Mouse (Mus musculus): ENCODE measurements at regions not wholly inside any gene's neighbourhood (a gene's known extent, or its start where the extent isn't known, plus 50 kb on each side); places are given as distances from the start of the nearest gene placed in this dataset.

DNA sequence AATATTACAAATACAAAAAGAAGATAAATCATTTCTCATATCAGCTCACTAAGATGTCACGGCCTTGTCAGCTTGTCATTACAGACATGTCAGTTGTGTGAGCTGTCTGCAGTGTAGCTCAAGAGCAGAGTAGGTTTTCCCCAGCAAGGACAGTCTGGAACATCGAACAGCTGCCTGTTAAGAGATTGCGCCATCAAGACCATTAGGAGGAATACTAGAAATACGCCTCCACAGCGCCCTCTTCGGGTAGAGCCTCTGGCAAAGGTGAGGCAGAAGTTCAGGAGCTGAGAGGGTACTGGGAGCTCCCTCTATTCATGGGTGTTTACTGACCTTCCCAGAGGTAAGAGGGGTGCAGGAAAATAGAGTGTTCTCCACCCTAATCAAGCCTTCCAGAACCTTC lies 327.0 kb downstream of the Pax1 start:
- DNase-seq = no peak

DNA sequence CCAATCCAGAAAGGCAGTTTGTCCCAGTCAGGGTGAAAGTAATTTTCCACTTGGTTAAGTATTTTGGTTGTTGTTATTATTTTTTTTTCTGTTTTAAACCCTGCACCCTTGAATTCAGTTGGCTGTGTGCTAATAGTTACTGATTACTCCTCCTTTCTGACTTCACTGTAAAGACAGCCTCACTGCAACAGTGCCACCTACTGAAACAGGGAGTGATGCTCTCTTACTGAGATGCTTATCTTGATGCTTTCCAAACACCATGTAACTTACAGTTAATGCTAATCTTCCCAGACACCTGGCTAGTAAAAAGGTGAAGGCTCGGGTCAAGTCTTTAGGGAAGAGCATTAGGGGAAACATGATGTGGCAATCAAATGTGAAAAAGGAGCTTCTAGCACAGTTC lies 294.9 kb downstream of the Pax1 start:
- DNase-seq = no peak

DNA sequence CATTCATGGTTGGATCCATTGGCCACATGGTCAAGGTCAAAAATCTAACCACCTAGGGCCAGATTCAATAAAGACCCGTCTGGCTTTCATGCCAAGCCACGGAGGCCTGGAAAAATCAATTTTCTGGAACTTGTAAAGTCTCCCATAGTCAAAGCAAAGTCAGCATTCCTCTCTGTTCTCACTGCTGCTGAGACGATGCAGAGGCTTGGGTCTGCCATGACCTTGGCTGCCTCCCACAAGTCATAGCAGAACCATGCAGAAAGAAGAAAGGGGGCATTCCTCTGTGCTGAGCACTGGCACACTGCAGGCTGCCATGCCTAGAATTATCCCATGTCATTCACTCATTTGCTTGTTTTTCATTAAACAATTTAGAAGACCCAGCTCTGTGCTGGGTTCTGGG lies 288.5 kb downstream of the Pax1 start:
- no peak for DNase-seq

DNA sequence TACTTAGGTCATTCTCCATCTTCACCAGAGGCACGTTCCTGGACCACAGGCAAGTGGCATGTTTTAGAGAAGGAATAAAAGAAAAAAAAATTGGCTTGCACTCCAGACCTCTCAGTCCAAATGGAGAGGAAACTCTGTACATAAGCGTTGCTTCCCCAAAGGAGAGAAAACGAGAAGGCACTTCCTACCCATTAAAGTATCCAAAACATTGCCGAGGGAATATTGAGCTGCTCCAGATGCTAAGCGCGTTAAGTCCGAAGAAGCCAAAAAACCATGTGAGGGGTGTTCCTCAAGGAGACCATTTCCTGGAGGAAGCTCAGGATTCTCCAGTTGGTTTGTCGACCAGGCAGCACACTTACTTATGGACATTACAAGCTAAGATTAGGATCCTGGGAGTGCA lies 286.2 kb downstream of the Pax1 start:
- DNase-seq = no peak

DNA sequence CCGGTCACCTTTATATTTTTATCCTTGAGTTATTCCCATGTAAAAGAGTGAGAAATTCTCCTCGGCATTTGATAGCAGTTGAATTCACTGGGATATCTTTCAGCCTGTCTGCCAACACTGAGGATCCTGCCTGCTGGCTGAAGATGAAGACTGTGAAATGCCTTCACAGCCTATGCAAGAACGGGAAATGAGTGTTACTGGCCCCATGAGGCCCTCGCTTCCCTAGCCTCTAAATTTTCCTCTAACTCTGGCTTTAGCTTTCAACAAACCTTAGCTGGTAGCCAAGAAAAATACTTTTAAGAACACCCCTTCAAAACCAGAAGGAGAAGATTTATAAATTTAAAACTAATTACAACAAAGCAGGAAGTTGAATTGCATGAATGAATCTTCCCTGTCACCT lies 285.8 kb downstream of the Pax1 start:
- no peak for DNase-seq

DNA sequence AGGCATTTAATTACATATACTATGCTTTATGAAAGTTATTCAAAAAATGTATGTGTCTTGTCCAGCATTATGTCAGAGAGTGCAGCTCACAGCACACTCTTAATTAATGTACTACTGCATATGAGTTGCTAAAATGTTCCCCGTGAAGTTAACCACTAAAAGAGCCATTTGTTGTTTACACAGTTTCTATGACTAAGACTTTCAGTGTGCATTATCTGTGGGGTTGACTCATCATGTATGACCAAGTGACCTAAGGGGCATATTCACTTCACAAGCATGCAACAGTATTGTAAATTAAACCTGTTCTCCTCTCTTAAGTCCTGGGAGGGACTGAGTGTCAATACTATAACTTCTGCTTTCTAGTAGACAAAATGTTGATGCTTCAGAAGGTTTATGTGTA lies 276.2 kb downstream of the Pax1 start:
- no peak for DNase-seq

DNA sequence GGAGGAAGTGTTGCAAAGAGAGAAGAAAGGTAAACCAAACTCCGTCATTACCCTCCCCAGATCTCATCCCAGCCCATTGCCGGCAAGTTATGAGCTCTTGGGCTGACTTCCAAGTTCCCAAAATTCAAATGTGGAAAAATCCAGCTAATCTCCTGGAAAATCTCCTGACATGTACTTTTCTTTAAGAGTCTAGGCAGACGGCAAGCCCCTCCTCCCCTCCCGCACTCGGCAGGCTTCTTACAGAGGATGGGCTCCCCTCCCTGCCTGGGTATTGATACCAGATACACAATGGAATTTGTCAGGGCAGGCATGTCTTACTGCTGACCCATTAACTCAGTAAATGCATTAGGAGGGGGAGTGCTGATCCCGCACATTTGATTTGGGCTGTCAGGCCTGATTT lies 271.0 kb downstream of the Pax1 start:
- DNase-seq = no peak

DNA sequence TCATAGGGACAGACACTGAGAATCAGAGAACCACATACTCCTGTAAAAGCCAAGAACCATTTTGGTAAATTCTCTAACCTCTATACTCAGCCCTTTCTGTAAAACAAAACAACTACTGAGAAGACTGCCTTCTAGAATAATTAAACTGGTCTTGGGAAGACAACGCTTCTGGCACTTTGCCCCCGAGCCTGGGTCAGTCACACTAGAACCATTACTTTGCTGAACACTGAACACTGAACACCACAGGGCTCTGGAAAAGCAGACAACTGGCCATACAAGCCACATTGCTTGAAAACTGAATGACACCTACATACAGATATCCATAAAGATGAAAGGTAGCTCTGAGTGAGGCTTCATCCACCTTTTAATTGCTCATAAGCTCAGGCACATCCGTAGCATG lies 268.0 kb downstream of the Pax1 start:
- DNase-seq = no peak

DNA sequence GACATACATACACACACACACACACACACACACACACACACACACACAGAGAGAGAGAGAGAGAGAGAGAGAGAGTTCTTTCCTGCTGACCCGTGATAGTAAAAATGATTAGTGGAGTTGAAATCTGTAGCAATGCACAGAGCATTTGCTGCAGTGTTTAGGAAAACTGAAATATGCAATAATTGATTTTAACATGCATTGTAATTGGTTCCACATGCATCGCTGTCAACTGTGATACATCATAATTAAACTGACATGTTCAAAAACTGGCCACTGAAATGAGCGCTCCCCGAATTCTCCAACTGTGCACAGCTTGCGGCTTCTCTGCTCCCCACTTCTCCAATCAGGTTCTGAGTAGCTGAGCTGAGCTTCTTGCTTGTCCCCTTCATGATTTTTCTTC lies 265.4 kb downstream of the Pax1 start:
- DNase-seq = no peak

DNA sequence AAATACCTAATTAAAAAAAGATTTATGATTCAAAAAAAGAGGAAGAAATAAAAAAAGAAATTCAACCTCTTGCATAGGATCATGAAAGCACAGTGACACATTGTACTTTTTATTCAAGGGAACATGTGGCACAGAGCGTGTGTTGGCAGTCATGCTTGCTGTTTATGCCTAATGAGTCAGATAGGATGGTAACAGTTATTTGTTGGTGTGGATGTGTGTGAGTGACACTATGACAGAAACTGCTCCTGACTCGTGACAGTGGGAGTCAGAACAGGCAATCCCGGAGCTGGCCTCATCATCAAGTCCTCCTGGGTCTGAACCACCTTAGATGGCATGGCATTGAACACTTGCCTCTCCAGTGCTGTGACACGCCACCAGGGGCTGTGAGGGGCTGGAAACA lies 261.4 kb downstream of the Pax1 start:
- DNase-seq = no peak

DNA sequence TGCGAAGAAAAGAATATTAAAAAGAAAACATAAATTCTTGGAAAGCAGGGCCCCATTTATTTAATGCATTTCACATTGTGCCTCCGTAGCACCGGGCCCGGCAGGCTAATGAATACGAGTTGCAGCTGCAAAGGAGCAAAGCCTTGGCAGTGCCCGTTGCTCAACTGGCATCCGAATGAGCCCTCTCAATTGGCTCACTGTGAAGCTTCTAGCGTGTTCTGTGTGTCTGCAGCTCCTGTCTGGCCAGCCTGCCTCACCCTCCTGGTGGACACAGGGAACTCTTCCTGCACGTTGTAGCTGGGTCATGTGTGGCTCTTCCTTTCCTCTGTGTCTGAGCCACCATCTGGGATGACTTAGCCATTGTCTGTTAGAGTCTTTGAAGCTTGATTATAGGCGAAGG lies 256.1 kb downstream of the Pax1 start:
- DNase-seq = no peak

DNA sequence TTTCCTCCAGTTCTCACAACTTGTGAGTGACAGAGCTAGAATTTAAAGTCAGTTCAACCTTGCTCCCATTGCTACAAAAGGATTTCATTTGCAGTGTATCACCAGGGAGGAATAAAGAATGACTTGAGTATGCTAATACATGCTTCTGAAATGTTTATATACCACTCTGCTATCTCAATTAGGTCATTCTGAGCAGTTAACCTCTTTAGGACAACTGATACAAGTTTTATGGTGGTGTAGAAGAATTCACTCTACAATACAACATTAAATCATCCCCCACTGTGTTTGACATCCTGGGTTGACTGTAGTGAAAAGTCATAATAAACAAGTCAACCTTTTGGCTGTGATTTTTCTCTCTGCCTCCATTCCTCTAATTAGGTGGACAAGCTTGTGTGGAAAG lies 248.6 kb downstream of the Pax1 start:
- no peak for DNase-seq

DNA sequence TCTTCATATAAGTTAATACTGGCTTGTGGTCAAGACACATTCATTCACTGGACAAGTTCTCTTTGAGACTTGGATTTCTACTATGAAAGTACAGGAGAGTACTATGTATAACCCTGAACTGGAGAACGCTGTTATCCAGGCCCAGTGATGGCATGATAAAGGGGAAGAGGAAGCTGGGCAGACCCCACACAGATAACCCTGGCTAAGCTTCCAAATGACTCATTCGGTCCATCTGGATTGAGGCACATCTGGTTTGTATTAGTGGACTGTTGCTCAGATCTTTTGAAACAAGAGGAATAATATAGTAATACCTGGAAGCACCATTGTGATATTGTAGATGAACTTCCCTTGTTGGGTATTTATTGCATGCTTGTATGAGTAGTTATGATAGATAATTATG lies 239.9 kb downstream of the Pax1 start:
- DNase-seq = no peak

DNA sequence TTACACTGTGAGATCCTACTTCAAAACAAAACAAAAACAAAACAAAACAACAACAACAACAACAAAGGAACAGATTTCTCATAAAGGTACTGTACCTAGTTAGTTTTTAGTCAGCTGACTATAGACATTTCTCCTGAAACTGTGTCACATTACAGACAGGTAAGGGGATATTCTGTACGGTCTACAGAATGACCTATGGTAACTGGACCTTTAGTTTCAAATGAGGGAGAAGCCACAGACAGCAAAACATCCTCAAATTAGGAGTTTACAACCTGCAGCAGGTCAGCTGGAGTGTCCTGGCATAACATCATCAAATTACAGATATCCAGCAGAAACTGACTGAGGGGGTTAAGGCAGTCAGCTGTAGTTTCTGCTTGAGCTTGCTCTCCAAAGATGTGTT lies 210.7 kb downstream of the Pax1 start:
- no peak for DNase-seq

DNA sequence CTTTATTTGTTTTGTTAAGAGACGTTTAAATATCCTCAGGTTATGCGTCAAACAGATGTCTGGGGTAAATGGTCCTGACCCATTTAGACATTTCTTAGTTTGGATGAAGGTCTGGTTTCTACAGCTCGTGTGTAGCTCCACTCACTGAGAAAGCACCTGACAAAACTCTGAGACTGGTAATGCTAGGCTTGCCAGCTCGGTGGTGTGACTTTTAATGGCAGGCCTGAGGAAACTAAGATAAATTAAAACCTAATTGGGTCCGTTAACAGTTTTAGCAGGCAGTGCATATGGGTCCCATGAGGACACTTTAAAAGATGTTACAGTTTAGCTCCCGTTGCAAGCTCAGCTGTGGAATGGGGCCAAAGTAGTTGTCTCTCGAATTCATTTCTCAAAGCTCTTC lies 199.5 kb downstream of the Pax1 start:
- DNase-seq = no peak

DNA sequence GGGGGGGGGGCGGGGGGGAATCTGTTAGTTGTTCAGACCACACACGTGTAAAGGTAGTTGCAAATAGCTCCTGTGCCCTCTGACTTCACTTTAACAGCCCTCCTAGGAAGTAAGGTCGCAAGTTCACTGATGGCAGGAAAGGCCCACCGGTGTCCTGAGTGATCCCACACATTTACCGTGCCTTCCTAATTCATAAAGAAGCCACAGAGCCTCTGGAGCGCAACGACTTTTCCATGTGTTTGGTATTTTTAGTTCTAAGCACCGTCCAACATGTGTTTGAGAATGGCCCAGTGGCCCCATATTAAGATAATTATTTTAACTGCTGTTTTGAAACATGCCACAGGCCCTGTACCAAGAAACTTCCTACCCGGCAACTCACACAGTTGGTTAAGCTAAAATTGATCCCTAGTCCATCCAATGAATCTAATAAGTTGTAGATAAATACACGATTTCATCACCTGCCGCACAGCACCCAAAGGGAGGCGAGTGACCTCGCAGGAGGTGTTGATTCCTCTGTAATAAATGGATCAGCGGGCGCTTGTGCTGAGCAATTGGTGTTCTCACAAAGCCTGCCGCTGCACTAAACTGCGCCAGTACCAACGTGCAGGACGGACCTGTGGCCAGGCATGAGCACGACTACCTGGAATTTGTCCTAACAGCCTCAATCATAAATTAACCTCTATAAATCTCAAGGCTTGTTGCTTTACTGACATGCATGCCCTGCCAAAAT lies 198.9 kb downstream of the Pax1 start:
- DNase-seq = no peak

DNA sequence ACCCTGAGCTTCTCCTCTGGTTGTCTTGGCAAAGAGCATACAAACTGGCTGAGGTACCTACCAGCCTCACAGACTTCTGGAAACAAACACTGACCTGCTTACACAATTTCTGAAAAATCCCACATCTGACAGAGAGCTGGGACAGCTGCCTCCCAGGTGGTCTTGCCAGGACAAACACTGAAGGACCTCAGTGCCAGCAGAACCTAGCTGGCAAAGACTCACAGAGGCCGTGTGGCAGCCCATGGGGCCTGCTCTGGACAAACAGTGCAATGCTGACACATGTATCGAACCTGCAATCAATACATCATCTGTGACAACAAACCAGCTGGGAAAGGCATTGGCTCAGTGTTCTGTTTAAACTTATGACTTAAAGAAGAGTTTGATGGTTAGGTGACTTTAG lies 167.4 kb downstream of the Pax1 start:
- no peak for DNase-seq

DNA sequence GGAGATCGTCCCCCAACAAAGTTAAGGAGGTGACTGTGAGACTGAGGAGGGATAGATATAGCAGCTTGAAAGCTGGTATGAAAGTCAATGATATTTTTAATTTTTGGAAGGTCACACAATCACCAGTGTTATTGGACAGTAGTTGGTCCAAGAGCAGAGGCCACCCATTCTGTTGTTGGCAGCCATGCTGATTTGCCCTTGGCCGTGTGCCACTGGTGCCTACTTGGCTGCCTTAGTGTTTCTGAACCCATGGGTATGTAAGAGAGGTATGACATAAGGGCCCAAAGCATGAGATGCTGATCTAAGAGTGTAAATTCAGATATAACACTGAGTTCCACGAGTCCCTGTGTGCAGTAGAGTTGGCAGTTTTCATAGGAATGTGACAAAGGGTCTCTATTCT lies 153.7 kb downstream of the Pax1 start:
- no peak for DNase-seq

DNA sequence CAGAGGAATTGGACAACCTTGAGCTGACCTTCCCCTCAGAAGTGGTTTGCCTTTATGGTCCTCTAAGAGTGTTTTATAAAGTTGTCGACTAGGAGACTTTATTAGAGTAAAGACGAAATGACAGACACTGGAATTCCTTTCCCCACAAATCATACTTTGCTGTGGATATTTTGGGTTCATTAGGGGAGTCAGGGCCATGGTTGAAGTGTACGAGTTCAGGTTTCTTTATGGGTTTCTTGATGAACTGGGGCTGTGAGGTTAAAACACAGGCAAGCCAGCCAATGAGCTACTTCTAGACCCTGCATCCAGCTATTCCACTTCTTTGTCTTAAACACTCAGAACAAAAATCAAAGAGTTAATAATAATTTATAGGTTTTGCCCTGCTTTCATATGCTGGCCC lies 153.0 kb downstream of the Pax1 start:
- no peak for DNase-seq

DNA sequence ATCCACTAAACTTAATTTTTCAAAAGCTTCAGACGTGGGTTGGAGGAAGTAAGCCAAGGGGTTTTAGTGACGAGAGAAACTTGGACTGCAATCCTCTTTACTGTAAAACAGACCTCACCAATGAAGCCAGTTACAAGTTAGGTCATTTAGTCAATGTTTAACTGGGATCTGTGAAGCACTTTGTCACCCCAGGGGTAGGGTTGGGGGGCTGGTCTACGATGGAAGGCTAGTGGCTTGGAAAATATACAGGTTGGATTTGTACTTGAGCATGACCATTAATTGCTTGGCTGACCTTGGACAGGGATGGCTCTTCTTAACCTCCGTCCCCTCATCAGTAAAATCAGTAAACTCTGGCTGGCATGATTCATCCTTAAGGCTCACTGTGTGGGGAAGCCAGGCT lies 142.2 kb downstream of the Pax1 start:
- DNase-seq = no peak

DNA sequence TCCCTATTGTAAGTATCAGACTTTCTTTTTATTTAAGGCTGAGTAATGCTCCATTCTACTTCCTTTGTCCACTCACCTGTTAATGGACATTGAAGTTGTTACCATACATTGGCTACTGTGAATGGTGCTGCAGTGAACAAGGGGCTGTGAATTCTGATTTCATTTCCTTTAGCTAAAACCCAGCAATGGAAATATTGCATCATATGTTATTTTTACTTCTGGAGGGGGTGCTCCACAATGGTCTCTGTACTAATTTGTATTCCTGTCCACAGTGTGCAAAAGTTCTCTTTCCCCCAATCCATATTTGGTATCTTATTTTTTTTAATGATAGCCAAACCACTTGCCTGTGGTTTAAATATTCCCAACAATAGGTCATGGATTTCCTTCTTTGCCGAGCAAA lies 137.0 kb downstream of the Pax1 start:
- no peak for DNase-seq

DNA sequence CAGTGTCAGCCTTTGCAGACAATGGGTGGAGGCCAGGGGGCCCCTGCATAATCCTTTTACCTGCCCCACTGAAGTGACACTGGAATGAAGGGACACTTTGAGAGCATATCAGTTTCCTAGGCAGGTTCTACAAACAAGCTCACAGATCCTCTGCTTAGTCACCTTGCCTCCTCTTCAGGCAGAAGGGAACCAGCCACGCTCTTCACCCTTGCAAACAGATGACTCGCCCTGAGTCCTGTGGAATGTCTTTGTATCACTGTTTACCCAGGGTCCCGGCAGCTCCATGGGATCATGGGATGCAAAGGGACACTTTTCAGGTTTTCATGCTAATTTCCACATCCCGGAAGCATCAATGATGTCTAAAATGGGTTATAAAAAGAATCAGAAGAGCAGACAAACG lies 94.2 kb downstream of the Pax1 start:
- DNase-seq = no peak

DNA sequence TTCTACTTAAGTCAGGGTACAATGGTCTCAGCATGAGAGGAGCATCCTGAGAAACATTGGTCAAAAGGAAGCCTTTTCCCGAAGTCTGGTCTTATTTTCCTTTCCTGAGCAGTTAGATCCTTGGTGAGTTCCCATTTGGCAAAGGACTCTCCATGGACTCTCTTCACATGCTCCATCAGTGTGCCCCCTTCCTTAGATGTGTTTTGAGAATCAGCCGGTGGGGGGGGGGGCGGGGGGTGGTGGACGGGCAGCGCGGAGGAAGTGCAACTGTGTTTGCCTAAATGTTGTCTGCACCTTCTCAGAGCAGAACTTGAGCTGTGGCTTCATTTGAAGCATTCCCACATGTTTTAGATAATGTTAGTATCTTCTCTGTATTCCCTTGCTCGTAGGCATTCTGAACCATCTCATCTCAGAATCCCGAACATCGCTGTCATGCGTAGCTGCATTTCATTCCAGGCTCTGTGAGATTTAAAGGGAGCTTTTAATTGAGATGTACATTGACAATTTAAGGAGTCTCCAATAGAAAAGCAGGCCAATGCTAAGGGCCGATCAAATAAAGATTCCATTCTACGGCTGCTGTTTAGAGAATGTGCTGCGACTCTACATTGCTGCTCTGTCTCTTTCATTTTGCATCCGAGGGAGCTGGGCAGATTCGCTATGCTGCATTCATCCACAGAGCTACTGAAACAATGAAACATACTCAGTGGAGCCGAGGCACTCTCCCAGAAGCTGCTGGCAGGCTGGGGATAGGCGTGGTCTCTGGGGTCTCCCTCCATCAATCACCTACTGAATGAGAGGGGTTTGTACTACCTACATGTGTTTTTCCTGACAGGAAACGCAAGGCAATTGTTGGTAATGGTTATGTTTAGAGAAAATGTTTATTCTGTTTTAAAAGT lies 92.9 kb downstream of the Pax1 start:
- DNase-seq = no peak

Measured in B cell, adult 2 months (primary cell).